Mouse (Mus musculus): ENCODE results near the gene Sv2b.
"Not testable (repeated sequence)": the region's sequence is repeated elsewhere in the genome, so short reads cannot be mapped to it uniquely, and the experiment has no call there.

Sv2b gene

GRCm38 (mm10) chr7:75209221-75209641 lies 99.8 kb downstream of the Sv2b start:
- DNase-seq (ENCODE audit: low read depth, low spot score) = no peak

GRCm38 (mm10) chr7:75207965-75208644 lies 101.0 kb downstream of the Sv2b start:
- DNase-seq (ENCODE audit: low read depth, low spot score) = no peak

- no peak for DNase-seq (ENCODE audit: low read depth, low spot score)
Observed at GRCm38 (mm10) chr7:75206671-75207070, 102.4 kb downstream of the Sv2b start.

GRCm38 (mm10) chr7:75205386-75205785 lies 103.7 kb downstream of the Sv2b start:
- DNase-seq (ENCODE audit: low read depth, low spot score) = no peak

GRCm38 (mm10) chr7:75194919-75195230 lies 114.2 kb downstream of the Sv2b start:
- not testable (repeated sequence) for DNase-seq (ENCODE audit: low read depth, low spot score)

- no peak for DNase-seq (ENCODE audit: low read depth, low spot score)
Observed at GRCm38 (mm10) chr7:75194158-75194918, 114.7 kb downstream of the Sv2b start.

- DNase-seq (ENCODE audit: low read depth, low spot score) = no peak
Observed at GRCm38 (mm10) chr7:75190192-75190591, 118.9 kb downstream of the Sv2b start.

GRCm38 (mm10) chr7:75175042-75175441 lies 134.0 kb downstream of the Sv2b start:
- no peak for DNase-seq (ENCODE audit: low read depth, low spot score)

GRCm38 (mm10) chr7:75167481-75167880 lies 141.6 kb downstream of the Sv2b start:
- no peak for DNase-seq (ENCODE audit: low read depth, low spot score)

- DNase-seq (ENCODE audit: low read depth, low spot score) = no peak
Observed at GRCm38 (mm10) chr7:75147174-75147573, 161.9 kb downstream of the Sv2b start.

- peak; percentile 5 for DNase-seq (ENCODE audit: low read depth, low spot score)
Observed at GRCm38 (mm10) chr7:75142800-75143199, 166.3 kb downstream of the Sv2b start.

GRCm38 (mm10) chr7:75141919-75142700 lies 167.0 kb downstream of the Sv2b start:
- peak; percentile 43 for DNase-seq (ENCODE audit: low read depth, low spot score)

GRCm38 (mm10) chr7:75139306-75139705 lies 169.8 kb downstream of the Sv2b start:
- no peak for DNase-seq (ENCODE audit: low read depth, low spot score)

- peak; percentile 48 for DNase-seq (ENCODE audit: low read depth, low spot score)
Observed at GRCm38 (mm10) chr7:75134710-75135617, 174.1 kb downstream of the Sv2b start.

- no peak for DNase-seq (ENCODE audit: low read depth, low spot score)
Observed at GRCm38 (mm10) chr7:75128036-75128435, 181.0 kb downstream of the Sv2b start.

GRCm38 (mm10) chr7:75124067-75124466 lies 185.0 kb downstream of the Sv2b start:
- no peak for DNase-seq (ENCODE audit: low read depth, low spot score)

GRCm38 (mm10) chr7:75118022-75118673 lies 190.9 kb downstream of the Sv2b start:
- peak; percentile 43 for DNase-seq (ENCODE audit: low read depth, low spot score)

GRCm38 (mm10) chr7:75110689-75111088 lies 198.4 kb downstream of the Sv2b start:
- peak; percentile 37 for DNase-seq (ENCODE audit: low read depth, low spot score)

GRCm38 (mm10) chr7:75107441-75107840 lies 201.6 kb downstream of the Sv2b start:
- DNase-seq (ENCODE audit: low read depth, low spot score) = no peak

GRCm38 (mm10) chr7:75103900-75104299 lies 205.2 kb downstream of the Sv2b start:
- DNase-seq (ENCODE audit: low read depth, low spot score) = no peak

All from A20 (cell line).